Mouse (Mus musculus) CH12F3 (cell line): ENCODE data around the gene Dand5.

Experiments used
- in situ Hi-C: fragments of 300-500 bp; cut with MboI; formaldehyde crosslinking; loops from 2 replicates; pipeline ENCODE4 v1.14.3; 2020; ENCODE audit warnings: low sequenced_read_pairs

Dand5 gene

DNA sequence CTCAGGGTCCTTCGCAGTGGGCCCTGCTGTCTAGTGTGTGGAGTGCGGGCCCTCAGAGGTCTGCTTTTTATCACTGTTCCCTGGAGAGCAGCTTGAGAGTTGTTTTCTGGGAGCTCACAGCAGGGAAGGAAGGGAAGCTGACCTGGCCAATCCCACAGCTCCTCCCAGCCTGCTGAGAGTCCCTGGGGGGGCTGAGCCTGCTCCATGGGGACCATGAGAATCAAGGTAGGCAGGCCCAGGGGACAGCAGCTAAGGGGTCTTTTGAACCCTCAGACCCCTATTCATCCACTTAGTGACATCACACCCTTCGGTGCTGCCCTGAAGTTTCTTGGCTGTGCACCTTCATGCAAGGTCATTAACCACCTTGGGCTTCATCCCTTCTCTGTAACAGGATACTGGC, at the start of gene Dand5:
Dand5 (minus strand) TSS at position 101 of the 400 bp plus-strand sequence.
- in situ Hi-C loops: no loop called here

DNA sequence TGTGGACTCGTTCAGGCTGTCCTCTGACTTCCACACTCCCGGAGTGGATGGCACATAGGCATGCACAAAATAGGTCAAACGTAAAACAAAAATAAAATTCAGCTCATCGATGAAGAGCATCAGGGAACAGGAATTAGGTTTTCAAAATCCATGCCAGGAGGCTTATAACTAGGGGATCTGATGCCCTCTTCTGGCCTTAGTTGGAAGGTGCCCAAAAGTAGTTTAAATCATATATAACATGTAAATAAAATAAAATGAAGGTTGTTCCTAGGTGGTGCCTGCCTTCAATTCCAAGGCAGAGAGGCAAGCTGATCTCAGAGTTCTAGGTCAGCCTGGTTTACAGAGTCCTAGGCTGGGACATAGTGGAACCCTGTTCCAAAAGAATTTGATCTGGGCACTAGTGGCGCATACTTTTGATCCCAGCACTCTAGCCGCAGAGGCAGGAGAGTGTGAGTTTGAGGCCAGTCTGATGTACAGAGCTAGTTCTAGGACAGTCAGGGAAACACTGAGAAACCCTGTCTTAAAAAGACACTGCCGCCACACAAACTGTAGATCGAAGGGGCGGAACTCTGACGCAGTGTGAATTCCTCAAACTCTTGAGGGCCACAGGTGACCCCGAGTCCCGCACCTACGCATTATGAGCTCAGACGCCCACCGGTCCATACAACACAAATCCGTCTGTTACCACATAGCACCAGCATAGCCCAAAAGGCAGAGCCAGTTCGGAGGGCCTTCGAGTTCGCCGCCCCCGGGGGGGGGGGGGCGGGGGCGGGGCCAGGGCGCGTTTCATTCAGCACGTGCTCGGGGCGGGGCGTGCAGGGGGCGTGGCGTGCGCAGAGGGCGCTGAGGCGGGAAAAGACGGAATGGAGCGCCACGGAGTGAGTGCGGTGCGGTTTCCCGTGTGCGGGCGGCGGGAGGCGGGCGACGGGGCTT, 49.0 kb upstream of the Dand5 start, which contains the start of gene Syce2:
Syce2 (plus strand) TSS at position 736 of the 933 bp plus-strand sequence.
- in situ Hi-C loops: no loop called here

- in situ Hi-C loops: no loop called here
These were observed 34.3 kb upstream of the Dand5 start, which contains the start of gene Farsa for GRCm38 (mm10) chr8:84856864-84857441. Gene Farsa (plus strand): TSS chr8:84856989.

DNA sequence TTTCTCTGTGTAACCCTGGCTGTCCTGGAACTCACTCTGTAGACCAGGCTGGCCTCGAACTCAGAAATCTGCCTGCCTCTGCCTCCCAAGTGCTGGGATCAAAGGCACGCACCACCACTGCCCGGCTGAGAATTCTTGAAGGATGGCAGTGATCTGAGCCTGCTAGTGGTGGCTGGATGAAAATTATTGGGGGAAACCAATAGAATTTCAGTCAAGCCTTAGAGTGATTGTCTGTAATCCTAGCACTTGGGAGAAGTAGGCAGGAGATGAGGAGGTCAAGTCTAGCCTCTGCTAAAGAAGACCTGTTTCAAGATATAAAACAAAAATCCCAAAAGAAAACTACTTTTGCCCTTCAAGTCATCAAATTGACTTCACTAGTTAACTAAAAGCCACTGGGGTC, 33.8 kb upstream of the Dand5 start:
- in situ Hi-C loops: no loop called here

GRCm38 (mm10) chr8:84847684-84848435, 25.2 kb upstream of the Dand5 start:
- in situ Hi-C loops: no loop called here

DNA sequence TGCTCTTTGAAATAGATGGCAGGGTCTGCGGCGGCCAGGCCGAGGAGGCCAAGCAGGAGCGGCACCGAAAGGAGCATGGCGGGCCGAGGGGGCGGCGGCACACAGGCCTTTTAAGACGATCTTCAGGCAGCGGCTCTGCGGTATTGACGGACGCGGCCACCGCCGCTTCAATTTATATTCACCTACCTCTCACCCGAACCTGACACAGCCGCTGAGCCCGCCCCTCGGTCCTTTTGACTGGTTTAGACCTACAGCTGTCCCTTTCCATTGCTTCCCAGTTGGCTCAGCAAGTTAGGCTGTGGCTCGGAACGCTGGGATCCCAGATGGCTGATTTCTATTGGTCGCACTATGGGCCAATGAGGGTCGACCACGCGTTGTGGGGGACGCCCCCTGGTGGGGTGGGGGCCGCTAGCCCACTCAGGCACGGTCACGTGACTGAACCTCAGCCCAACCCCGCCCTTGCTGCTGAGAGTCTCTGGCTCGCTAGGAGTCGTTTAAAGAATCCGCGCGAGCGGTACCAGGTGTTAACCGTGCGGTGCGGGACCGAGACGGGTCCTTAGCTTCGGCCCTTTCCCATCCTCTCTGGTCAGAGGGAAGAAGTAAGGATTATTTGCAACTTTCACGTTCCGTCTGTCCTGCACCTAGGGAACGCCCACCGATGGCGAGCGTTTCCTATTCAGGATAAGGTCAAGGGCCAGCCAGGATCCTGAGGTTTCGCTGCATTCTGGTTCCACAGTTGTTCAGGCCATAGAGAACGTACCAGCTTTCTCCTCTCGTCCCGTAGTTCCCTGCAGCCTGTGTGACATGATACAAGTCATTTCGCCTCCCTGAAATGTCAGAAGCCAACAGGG, 24.3 kb upstream of the Dand5 start, which contains the start of gene Calr:
Calr (minus strand) TSS at position 213 of the 851 bp plus-strand sequence.
- in situ Hi-C loops: no loop called here

GRCm38 (mm10) chr8:84846094-84846721, 23.6 kb upstream of the Dand5 start:
- in situ Hi-C loops: no loop called here

- in situ Hi-C loops: no loop called here
These were observed 22.9 kb upstream of the Dand5 start for GRCm38 (mm10) chr8:84845355-84846093.

GRCm38 (mm10) chr8:84844397-84845070, 21.9 kb upstream of the Dand5 start:
- in situ Hi-C loops: no loop called here

- in situ Hi-C loops: no loop called here
These were observed 18.9 kb upstream of the Dand5 start for GRCm38 (mm10) chr8:84841514-84841913.

GRCm38 (mm10) chr8:84840248-84840999, 17.8 kb upstream of the Dand5 start, which contains the start of gene Rad23a:
Gene Rad23a (minus strand): TSS chr8:84840665.
- in situ Hi-C loops: no loop called here

- in situ Hi-C loops: no loop called here
These were observed 17.2 kb upstream of the Dand5 start for GRCm38 (mm10) chr8:84839875-84840247.

- in situ Hi-C loops: no loop called here
These were observed 16.8 kb upstream of the Dand5 start for GRCm38 (mm10) chr8:84839411-84839810.

DNA sequence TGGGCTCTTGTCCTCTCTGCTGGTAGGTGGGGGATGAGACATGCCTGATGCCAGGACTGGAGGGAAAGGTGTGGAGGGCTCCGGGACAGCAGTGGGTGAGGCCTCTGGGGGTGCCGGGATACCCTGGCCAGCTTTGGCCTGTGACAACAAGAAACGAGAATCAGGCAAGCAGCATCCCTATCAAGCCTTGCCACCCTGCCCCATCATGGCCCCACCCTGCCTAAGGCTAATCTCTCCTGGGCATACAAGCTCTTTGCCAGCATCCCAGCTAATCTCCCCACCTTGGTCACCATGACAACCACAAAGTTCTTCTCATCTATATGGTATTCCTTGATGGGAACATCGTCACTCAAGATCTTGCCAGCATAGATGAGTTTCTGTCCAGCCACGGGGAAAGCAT, 15.9 kb upstream of the Dand5 start:
- in situ Hi-C loops: no loop called here

GRCm38 (mm10) chr8:84837912-84838470, 15.4 kb upstream of the Dand5 start:
- in situ Hi-C loops: no loop called here

DNA sequence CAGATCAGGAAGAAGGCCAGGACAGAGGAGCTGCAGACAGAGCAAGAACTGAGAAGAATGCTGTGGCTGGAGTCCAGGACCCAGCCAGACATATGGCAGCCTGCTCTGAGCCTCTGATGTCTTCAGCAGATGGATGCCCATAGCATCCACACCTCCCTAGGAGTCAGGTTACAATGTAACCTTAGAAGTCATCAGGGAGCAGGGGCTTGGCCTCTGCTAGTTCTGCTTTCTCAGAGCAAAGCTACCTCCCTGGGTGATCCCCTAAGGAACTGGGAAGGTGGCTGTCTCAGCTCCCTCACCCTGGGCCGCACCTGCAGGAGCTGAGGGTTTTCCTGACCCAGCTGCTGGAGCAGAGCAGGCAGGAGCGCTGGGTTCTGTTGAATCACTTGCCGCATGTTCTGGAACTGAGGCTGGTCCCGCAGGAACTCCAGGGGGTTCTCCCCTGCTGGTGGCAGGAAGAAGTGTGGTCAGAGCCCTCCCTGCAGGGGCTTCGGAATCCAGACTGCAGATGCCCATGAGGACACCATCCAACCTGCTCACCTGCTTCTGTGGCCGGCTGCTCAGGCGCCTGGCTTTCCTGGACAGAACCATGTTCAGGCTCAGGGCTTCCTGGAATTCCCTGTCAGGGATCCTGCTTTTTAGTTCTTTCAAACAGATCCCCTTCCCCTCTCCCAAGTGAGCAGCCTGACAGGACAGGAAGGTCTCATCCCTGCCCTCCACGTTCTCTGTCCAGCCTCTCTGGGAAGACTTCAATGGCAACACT, 14.7 kb upstream of the Dand5 start:
- in situ Hi-C loops: no loop called here
